Mouse (Mus musculus): ENCODE data around the gene Gm20767.
"Not testable (repeated sequence)": the region's sequence is repeated elsewhere in the genome, so short reads cannot be mapped to it uniquely, and the experiment has no call there.

DNA sequence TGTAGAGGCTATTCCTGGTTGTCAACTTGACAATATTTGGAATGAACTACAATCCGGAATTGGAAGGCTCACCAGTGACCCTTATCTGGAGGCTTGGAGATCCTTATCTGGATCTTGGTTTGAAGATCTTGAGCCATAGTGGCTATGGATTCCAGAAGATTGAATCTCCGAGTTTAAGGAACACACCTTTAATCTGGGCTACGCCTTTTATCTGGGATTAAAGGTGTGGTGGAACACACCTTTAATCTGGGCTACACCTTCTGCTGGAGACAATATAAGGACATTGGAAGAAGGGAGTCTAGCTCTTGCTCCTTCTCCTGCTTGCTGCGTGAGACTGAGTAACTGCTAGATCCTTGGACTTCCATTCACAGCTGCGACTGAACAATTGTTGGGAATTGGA is at the start of gene Gm20767:
- TF ChIP-seq CTCF (IDR thresholded peaks at IDR 0.05; ENCODE audit: control insufficient read depth, insufficient read depth, insufficient replicate concordance, low read depth, low read length); POLR2A (IDR thresholded peaks at IDR 0.05; ENCODE audit: control insufficient read depth, low read depth, low read length): not testable (repeated sequence)

All from testis, adult 2 months (tissue).